Mouse (Mus musculus) hindbrain, embryonic 14.5 days (tissue): Measurements from ENCODE around the gene Zcchc17. TPM values are rescaled to one million over a fixed set of nuclear protein-coding genes. Genes with fewer than 3 reads are reported as not detected.

Experiments used
- ATAC-seq: fragments of 200-750 bp; cut with Nextera tagmentation; 2 replicates; pipeline ENCODE4 v1.8.0; 2017; ENCODE audit warnings: moderate number of reproducible peaks, mild to moderate bottlenecking, moderate TSS enrichment, moderate library complexity; ENCODE audit not compliant: low FRiP score
- DNase-seq: peaks from one replicate; pipeline ENCODE4 v3.0.0-alpha.2; 2015; ENCODE audit warnings: low spot score
- H3K27ac ChIP-seq: fragments of 300-500 bp; sonication (generic); 2 replicates; pipeline ENCODE4 v1.5.1; 2014; ENCODE audit warnings: mild to moderate bottlenecking, moderate library complexity
- H3K27me3 ChIP-seq: fragments of 300-500 bp; sonication (generic); 2 replicates; pipeline ENCODE4 v1.6.1; 2014; ENCODE audit warnings: mild to moderate bottlenecking, low read length, mixed read lengths; ENCODE audit not compliant: control insufficient read depth, insufficient read depth
- H3K36me3 ChIP-seq: fragments of 300-500 bp; sonication (generic); replicated peaks from 2 replicates; pipeline ENCODE4 v1.6.1; 2014; ENCODE audit not compliant: control insufficient read depth, insufficient read depth
- H3K4me1 ChIP-seq: fragments of 300-500 bp; sonication (generic); replicated peaks from 2 replicates; pipeline ENCODE4 v1.6.1; 2014; ENCODE audit warnings: antibody characterized with exemption, low read length, mixed read lengths; ENCODE audit not compliant: control insufficient read depth, insufficient read depth
- H3K4me2 ChIP-seq: fragments of 300-500 bp; sonication (generic); replicated peaks from 2 replicates; pipeline ENCODE4 v1.6.1; 2014; ENCODE audit warnings: mild to moderate bottlenecking, moderate library complexity
- H3K4me3 ChIP-seq: fragments of 300-500 bp; sonication (generic); replicated peaks from 2 replicates; pipeline ENCODE4 v1.5.1; 2014; ENCODE audit warnings: mild to moderate bottlenecking, low read length
- H3K9ac ChIP-seq: fragments of 300-500 bp; sonication (generic); 2 replicates; pipeline ENCODE4 v1.6.1; 2014
- H3K9me3 ChIP-seq: fragments of 300-500 bp; sonication (generic); 2 replicates; pipeline ENCODE4 v1.6.1; 2016; ENCODE audit warnings: low read length; ENCODE audit not compliant: control insufficient read depth
- WGBS: fragments of 180-500 bp; shearing (Covaris S2); extraction: QIAGEN DNeasy Blood & Tissue Kit; methylation state at CpG from one replicate; pipeline ENCODE4 v1.1.7; 2014; 5-methylcytosine and 5-hydroxymethylcytosine counted together
- polyA plus RNA-seq: library from polyadenylated mRNA; unstranded; fragments of >200 nt; fragmentation: Nextera tagmentation; extraction: Ambion mirVana; gene quantifications from 2 replicates; pipeline ENCODE4 v1.2.1, GENCODE M21; 2014

The Zcchc17 gene
- polyA plus RNA-seq, 1 experiment from 2014 or later, result 88.1 TPM

GRCm38 (mm10) chr4:130360238-130360590 lies 471 bp upstream of the Zcchc17 start:
- ATAC-seq, result no peak

GRCm38 (mm10) chr4:130357946-130358345 lies 1.8 kb downstream of the Zcchc17 start:
- Histone ChIP-seq H3K9me3 (no peaks in the 10 kb centered on the region), H3K4me2 (no peak overlapping the region), H3K27ac (no peak overlapping the region), H3K4me1 (peaks cover 16% of the 10 kb centered on the region), H3K4me3 (no peak overlapping the region), H3K9ac (no peak overlapping the region), H3K27me3 (no peaks in the 10 kb centered on the region), H3K36me3 (peaks cover 31% of the 10 kb centered on the region)
- no peak for DNase-seq
- no peak for ATAC-seq

More at GRCm38 (mm10) chr4:130360238-130360590, 471 bp upstream of the Zcchc17 start:
- Histone ChIP-seq H3K4me1 (peaks cover 16% of the 10 kb centered on the region), H3K9ac (peak overlapping the region; percentile 92), H3K4me2 (peak overlapping the region; percentile 89), H3K36me3 (peaks cover 34% of the 10 kb centered on the region), H3K9me3 (no peaks in the 10 kb centered on the region), H3K4me3 (peak overlapping the region; percentile 93), H3K27ac (peak overlapping the region; percentile 85), H3K27me3 (no peaks in the 10 kb centered on the region)
- under 1% methylated on average over 19 of the region's 19 CpGs for WGBS
- DNase-seq, result peak; percentile 27

GRCm38 (mm10) chr4:130352588-130352987 lies 7.2 kb downstream of the Zcchc17 start:
- no peaks in the 10 kb centered on the region for H3K4me1 ChIP-seq
- no peak overlapping the region for H3K27ac ChIP-seq
- H3K27me3 ChIP-seq, result no peaks in the 10 kb centered on the region
- ATAC-seq (no peak), DNase-seq (no peak)
- H3K9me3 ChIP-seq, result no peaks in the 10 kb centered on the region
- H3K4me2 ChIP-seq, result no peak overlapping the region
- H3K36me3 ChIP-seq, result peaks cover 77% of the 10 kb centered on the region
- H3K9ac ChIP-seq, result no peak overlapping the region
- no peak overlapping the region for H3K4me3 ChIP-seq
- WGBS, result 96% methylated on average over 7 of the region's 7 CpGs

- Histone ChIP-seq H3K9ac (no peak overlapping the region), H3K36me3 (peaks cover 86% of the 10 kb centered on the region), H3K27me3 (no peaks in the 10 kb centered on the region), H3K27ac (no peak overlapping the region), H3K9me3 (no peaks in the 10 kb centered on the region), H3K4me2 (no peak overlapping the region), H3K4me1 (no peaks in the 10 kb centered on the region), H3K4me3 (no peak overlapping the region)
- no peak for ATAC-seq
- WGBS, result 85% methylated on average over 16 of the region's 16 CpGs
- no peak for DNase-seq
These were observed 8.9 kb downstream of the Zcchc17 start for GRCm38 (mm10) chr4:130350690-130351422.

- Histone ChIP-seq H3K9ac (no peak overlapping the region), H3K27ac (no peak overlapping the region), H3K9me3 (no peaks in the 10 kb centered on the region), H3K4me1 (no peaks in the 10 kb centered on the region), H3K4me2 (no peak overlapping the region), H3K36me3 (peaks cover 85% of the 10 kb centered on the region), H3K4me3 (no peak overlapping the region), H3K27me3 (no peaks in the 10 kb centered on the region)
- ATAC-seq, result no peak
- no peak for DNase-seq
- WGBS, result over 99% methylated on average over 6 of the region's 6 CpGs
These were observed 10.1 kb downstream of the Zcchc17 start for GRCm38 (mm10) chr4:130349666-130350065.

- peaks cover 35% of the 10 kb centered on the region for H3K36me3 ChIP-seq
- no peak overlapping the region for H3K4me2 ChIP-seq
- no peaks in the 10 kb centered on the region for H3K9me3 ChIP-seq
- 24% methylated on average over 4 of the region's 4 CpGs for WGBS
- H3K4me1 ChIP-seq, result no peaks in the 10 kb centered on the region
- no peak overlapping the region for H3K9ac ChIP-seq
- no peak overlapping the region for H3K27ac ChIP-seq
- DNase-seq (peak; percentile 78), ATAC-seq (no peak)
- H3K4me3 ChIP-seq, result no peak overlapping the region
- no peaks in the 10 kb centered on the region for H3K27me3 ChIP-seq
These were observed 18.1 kb downstream of the Zcchc17 start for GRCm38 (mm10) chr4:130341691-130342090.

GRCm38 (mm10) chr4:130335867-130336266 lies 23.9 kb downstream of the Zcchc17 start:
- ATAC-seq (no peak), DNase-seq (no peak)
- no peak overlapping the region for H3K4me2 ChIP-seq
- no peak overlapping the region for H3K27ac ChIP-seq
- H3K36me3 ChIP-seq, result peaks cover 51% of the 10 kb centered on the region
- H3K9me3 ChIP-seq, result no peaks in the 10 kb centered on the region
- no peaks in the 10 kb centered on the region for H3K27me3 ChIP-seq
- 91% methylated on average over 5 of the region's 5 CpGs for WGBS
- no peaks in the 10 kb centered on the region for H3K4me1 ChIP-seq
- no peak overlapping the region for H3K9ac ChIP-seq
- no peak overlapping the region for H3K4me3 ChIP-seq

GRCm38 (mm10) chr4:130327366-130327765 lies 32.4 kb downstream of the Zcchc17 start:
- no peak overlapping the region for H3K27ac ChIP-seq
- WGBS, result 85% methylated on average over 9 of the region's 9 CpGs
- H3K9ac ChIP-seq, result no peak overlapping the region
- H3K9me3 ChIP-seq, result no peaks in the 10 kb centered on the region
- peaks cover 73% of the 10 kb centered on the region for H3K36me3 ChIP-seq
- H3K4me1 ChIP-seq, result no peaks in the 10 kb centered on the region
- DNase-seq (no peak), ATAC-seq (no peak)
- H3K27me3 ChIP-seq, result no peaks in the 10 kb centered on the region
- no peak overlapping the region for H3K4me2 ChIP-seq
- no peak overlapping the region for H3K4me3 ChIP-seq

- Histone ChIP-seq H3K9ac (no peak overlapping the region), H3K4me1 (no peaks in the 10 kb centered on the region), H3K27me3 (no peaks in the 10 kb centered on the region), H3K4me2 (no peak overlapping the region), H3K36me3 (peaks cover 83% of the 10 kb centered on the region), H3K4me3 (no peak overlapping the region), H3K9me3 (no peaks in the 10 kb centered on the region), H3K27ac (no peak overlapping the region)
- no peak for ATAC-seq
- WGBS, result 98% methylated on average over 2 of the region's 2 CpGs
- no peak for DNase-seq
These were observed 34.3 kb downstream of the Zcchc17 start for GRCm38 (mm10) chr4:130325446-130325845.

- no peaks in the 10 kb centered on the region for H3K4me1 ChIP-seq
- H3K9me3 ChIP-seq, result no peaks in the 10 kb centered on the region
- H3K9ac ChIP-seq, result no peak overlapping the region
- H3K27ac ChIP-seq, result no peak overlapping the region
- ATAC-seq (no peak), DNase-seq (no peak)
- peaks cover 82% of the 10 kb centered on the region for H3K36me3 ChIP-seq
- H3K4me2 ChIP-seq, result no peak overlapping the region
- 85% methylated on average over 5 of the region's 5 CpGs for WGBS
- no peaks in the 10 kb centered on the region for H3K27me3 ChIP-seq
- no peak overlapping the region for H3K4me3 ChIP-seq
These were observed 36.1 kb downstream of the Zcchc17 start for GRCm38 (mm10) chr4:130323607-130324006.
